Mouse (Mus musculus): ENCODE data around the gene Vps29. TPM values are rescaled to one million over a fixed set of nuclear protein-coding genes. Genes with fewer than 3 reads are reported as not detected.

Gene Vps29
- polyA plus RNA-seq, 1 experiment from 2014 or later, result 295 TPM

DNA sequence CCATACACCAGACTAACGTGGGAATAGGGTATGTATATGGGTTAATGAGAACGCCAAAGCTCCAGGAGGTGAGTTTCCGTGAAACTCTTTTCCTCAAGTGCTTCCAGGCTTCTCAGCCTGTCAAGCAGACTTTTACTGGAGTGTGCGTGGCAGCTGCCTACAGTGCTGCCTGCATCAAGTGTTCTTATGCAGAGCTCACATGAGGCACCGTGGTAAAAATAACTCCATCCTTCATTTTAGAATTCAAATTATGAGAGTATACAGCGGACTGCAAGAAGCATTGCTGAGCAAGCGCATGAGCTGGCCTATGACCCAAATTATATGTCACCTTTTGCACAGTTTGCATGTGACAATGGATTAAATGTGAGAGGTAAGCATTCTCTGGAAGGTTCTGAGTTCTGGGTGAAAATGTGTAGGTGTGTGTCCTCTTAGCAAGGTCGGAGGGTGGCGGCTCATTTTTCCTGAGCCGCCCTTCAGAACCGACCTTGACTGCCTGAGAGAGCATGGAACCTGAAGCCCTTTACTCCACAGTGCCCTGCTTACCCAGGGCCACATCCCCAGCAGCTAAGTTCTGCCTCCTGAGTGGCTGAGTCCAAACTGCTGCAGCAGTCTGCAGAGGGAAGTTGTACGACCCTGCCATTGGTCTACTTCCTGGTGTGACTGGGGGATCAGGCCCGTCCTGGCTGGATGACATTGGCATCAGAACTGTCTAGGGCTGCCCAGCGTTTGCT is 34.5 kb upstream of the Vps29 start:
- H3K27ac ChIP-seq, result peak overlapping the region; percentile 60

DNA sequence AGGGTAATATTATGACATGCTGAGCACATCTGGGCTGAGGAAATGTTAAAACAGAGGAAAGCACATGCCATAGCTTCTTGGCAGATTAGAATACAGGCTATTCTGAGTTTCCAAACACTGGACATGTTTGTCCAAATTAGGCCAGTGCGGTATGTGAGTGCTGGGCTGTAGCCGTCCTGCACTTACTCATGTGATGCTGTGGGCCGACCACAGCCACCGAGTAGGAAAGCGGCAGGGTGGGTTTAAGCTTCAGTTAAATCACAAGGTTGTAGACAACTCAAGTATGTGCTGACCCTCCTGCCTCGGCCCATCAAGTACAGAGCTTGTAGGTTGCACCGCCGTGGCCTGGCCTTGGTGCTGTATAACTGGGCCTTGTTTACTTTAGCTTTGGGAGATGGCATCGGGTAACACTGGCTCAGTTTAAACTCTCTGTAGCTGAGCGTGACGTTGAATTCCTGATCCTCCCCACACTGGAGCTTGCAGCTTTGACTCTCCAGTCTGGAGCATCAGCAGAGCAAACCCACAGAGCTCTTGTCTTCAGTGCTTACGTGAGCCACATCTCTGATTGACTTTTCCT is 33.9 kb upstream of the Vps29 start:
- Histone ChIP-seq H3K4me3 (replicated peaks; ENCODE audit: low read depth, low read length) (no peak overlapping the region), H3K9me3 (replicated peaks; ENCODE audit: low read length) (no peaks in the 10 kb centered on the region), H3K4me1 (replicated peaks; ENCODE audit: insufficient read depth, low read length) (peaks cover 5% of the 10 kb centered on the region; the same call in 1 of the 2 replicates), H3K27me3 (ENCODE audit: insufficient read depth, low read length) (no peaks in the 10 kb centered on the region), H3K9ac (ENCODE audit: low read depth, low read length) (0 out of 2 replicates have a peak overlapping the region, but pooled peaks have one; percentile 5), H3K4me2 (ENCODE audit: low read length) (no peak overlapping the region), H3K27ac (peak overlapping the region; percentile 60; the same call in 1 of the 2 replicates), H3K36me3 (ENCODE audit: insufficient read depth, low read length) (peaks cover 37% of the 10 kb centered on the region; the same call in 1 of the 2 replicates)
- WGBS, result 40% methylated on average over 12 of the region's 12 CpGs
- DNase-seq (ENCODE audit: low spot score), result peak; percentile 46
- TF ChIP-seq CTCF (IDR thresholded peaks at IDR 0.05; ENCODE audit: low read depth), result no peak
- no peak for ATAC-seq (replicated peaks; ENCODE audit: low FRiP score, low read depth)

More for the DNA sequence above, 34.5 kb upstream of the Vps29 start:
- Histone ChIP-seq H3K4me3 (replicated peaks; ENCODE audit: low read depth, low read length) (no peak overlapping the region), H3K36me3 (ENCODE audit: insufficient read depth, low read length) (peaks cover 33% of the 10 kb centered on the region; the same call in 1 of the 2 replicates), H3K27me3 (ENCODE audit: insufficient read depth, low read length) (no peaks in the 10 kb centered on the region), H3K4me1 (replicated peaks; ENCODE audit: insufficient read depth, low read length) (peaks cover 7% of the 10 kb centered on the region; the same call in 1 of the 2 replicates), H3K9ac (ENCODE audit: low read depth, low read length) (no peak overlapping the region), H3K9me3 (replicated peaks; ENCODE audit: low read length) (no peaks in the 10 kb centered on the region), H3K4me2 (ENCODE audit: low read length) (no peak overlapping the region)
- 81% methylated on average over 14 of the region's 14 CpGs for WGBS
- DNase-seq (ENCODE audit: low spot score) (no peak), ATAC-seq (replicated peaks; ENCODE audit: low FRiP score, low read depth) (no peak)
- no peak for TF ChIP-seq CTCF (IDR thresholded peaks at IDR 0.05; ENCODE audit: low read depth)

GRCm38 (mm10) chr5:122323523-122323922 is 30.6 kb upstream of the Vps29 start:
- Histone ChIP-seq H3K4me2 (ENCODE audit: low read length) (no peak overlapping the region), H3K9me3 (replicated peaks; ENCODE audit: low read length) (no peaks in the 10 kb centered on the region), H3K36me3 (ENCODE audit: insufficient read depth, low read length) (peaks cover 34% of the 10 kb centered on the region; the same call in 1 of the 2 replicates), H3K4me3 (replicated peaks; ENCODE audit: low read depth, low read length) (no peak overlapping the region), H3K9ac (ENCODE audit: low read depth, low read length) (no peak overlapping the region), H3K27me3 (ENCODE audit: insufficient read depth, low read length) (no peaks in the 10 kb centered on the region), H3K27ac (no peak overlapping the region), H3K4me1 (replicated peaks; ENCODE audit: insufficient read depth, low read length) (no peaks in the 10 kb centered on the region)
- no peak for ATAC-seq (replicated peaks; ENCODE audit: low FRiP score, low read depth)
- TF ChIP-seq CTCF (IDR thresholded peaks at IDR 0.05; ENCODE audit: low read depth), result no peak
- 72% methylated on average over 8 of the region's 8 CpGs for WGBS
- DNase-seq (ENCODE audit: low spot score), result no peak

DNA sequence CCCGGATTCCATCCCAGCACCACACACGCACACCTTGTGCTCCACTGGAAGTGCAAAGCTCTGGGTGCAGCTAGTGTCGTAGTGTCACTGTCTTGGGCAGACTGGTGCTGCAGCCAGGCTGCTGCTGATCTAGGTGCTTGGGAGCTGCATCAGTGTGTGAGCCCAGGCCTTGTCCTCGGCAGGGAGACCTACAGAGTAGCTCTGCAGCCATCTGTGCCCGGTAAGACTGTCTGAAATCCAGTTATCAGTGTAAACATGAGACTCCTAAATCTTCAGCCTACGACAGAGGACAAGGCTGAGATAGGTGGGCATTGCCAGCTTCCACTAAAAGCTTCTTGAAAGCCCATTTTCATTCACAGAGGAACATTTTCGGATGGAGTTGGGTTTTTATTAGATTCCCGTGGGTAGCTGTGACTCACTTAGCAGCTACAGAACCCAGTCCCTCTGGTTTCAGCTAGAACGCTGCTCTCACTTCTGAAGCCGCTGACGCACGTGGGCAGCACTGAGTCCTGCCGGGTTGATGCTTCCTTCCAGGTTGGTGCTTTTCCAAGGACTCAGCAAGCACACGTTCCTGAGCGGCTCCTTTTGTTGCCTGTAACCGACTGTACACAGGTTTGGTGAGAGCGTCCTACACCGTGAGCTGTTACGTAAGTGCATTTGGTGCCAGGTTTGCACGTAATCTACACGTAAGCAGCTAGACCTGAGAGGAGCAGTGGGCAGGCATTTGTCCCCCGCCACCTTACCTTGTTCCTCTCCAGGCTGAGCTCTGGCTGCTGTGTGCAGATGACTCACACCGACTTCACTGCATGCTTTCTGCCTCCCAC is 29.3 kb upstream of the Vps29 start:
- 86% methylated on average over 23 of the region's 23 CpGs for WGBS
- Histone ChIP-seq H3K9me3 (replicated peaks; ENCODE audit: low read length) (no peaks in the 10 kb centered on the region), H3K27me3 (ENCODE audit: insufficient read depth, low read length) (no peaks in the 10 kb centered on the region), H3K4me2 (ENCODE audit: low read length) (no peak overlapping the region), H3K36me3 (ENCODE audit: insufficient read depth, low read length) (peaks cover 34% of the 10 kb centered on the region; the same call in 1 of the 2 replicates), H3K4me1 (replicated peaks; ENCODE audit: insufficient read depth, low read length) (no peaks in the 10 kb centered on the region), H3K4me3 (replicated peaks; ENCODE audit: low read depth, low read length) (no peak overlapping the region), H3K9ac (ENCODE audit: low read depth, low read length) (no peak overlapping the region), H3K27ac (no peak overlapping the region)
- no peak for TF ChIP-seq CTCF (IDR thresholded peaks at IDR 0.05; ENCODE audit: low read depth)
- DNase-seq (ENCODE audit: low spot score) (no peak), ATAC-seq (replicated peaks; ENCODE audit: low FRiP score, low read depth) (no peak)

GRCm38 (mm10) chr5:122325477-122325876 is 28.7 kb upstream of the Vps29 start:
- ATAC-seq (replicated peaks; ENCODE audit: low FRiP score, low read depth), result no peak
- H3K4me1 ChIP-seq (replicated peaks; ENCODE audit: insufficient read depth, low read length), result no peaks in the 10 kb centered on the region
- no peak overlapping the region for H3K27ac ChIP-seq
- H3K4me3 ChIP-seq (replicated peaks; ENCODE audit: low read depth, low read length), result no peak overlapping the region
- no peaks in the 10 kb centered on the region for H3K27me3 ChIP-seq (ENCODE audit: insufficient read depth, low read length)
- peaks cover 29% of the 10 kb centered on the region; the same call in 1 of the 2 replicates for H3K36me3 ChIP-seq (ENCODE audit: insufficient read depth, low read length)
- H3K9me3 ChIP-seq (replicated peaks; ENCODE audit: low read length), result no peaks in the 10 kb centered on the region
- no peak for TF ChIP-seq CTCF (IDR thresholded peaks at IDR 0.05; ENCODE audit: low read depth)
- no peak overlapping the region for H3K9ac ChIP-seq (ENCODE audit: low read depth, low read length)
- no peak for DNase-seq (ENCODE audit: low spot score)
- H3K4me2 ChIP-seq (ENCODE audit: low read length), result no peak overlapping the region
- 89% methylated on average over 8 of the region's 8 CpGs for WGBS

GRCm38 (mm10) chr5:122327283-122327682 is 26.9 kb upstream of the Vps29 start:
- DNase-seq (ENCODE audit: low spot score) (no peak), ATAC-seq (replicated peaks; ENCODE audit: low FRiP score, low read depth) (no peak)
- Histone ChIP-seq H3K27me3 (ENCODE audit: insufficient read depth, low read length) (no peaks in the 10 kb centered on the region), H3K9me3 (replicated peaks; ENCODE audit: low read length) (no peaks in the 10 kb centered on the region), H3K4me3 (replicated peaks; ENCODE audit: low read depth, low read length) (no peak overlapping the region), H3K9ac (ENCODE audit: low read depth, low read length) (no peak overlapping the region), H3K36me3 (ENCODE audit: insufficient read depth, low read length) (peaks cover 16% of the 10 kb centered on the region; the same call in 1 of the 2 replicates), H3K27ac (no peak overlapping the region), H3K4me1 (replicated peaks; ENCODE audit: insufficient read depth, low read length) (no peaks in the 10 kb centered on the region), H3K4me2 (ENCODE audit: low read length) (no peak overlapping the region)
- WGBS, result 75% methylated on average over 3 of the region's 3 CpGs
- no peak for TF ChIP-seq CTCF (IDR thresholded peaks at IDR 0.05; ENCODE audit: low read depth)

Measured in kidney, postnatal 0 days (tissue).